Mouse (Mus musculus) heart, adult 2 months (tissue): ENCODE results near the gene Ccdc65. TPM values are rescaled to one million over a fixed set of nuclear protein-coding genes. Genes with fewer than 3 reads are reported as not detected.

Experiments
- DNase-seq, 2 experiments: peaks; one replicate each; pipeline ENCODE4 v3.0.0; 2021
- H3K27ac ChIP-seq: fragments of 200-600 bp; 2 replicates; pipeline ENCODE4 v1.8.1; 2022
- H3K27me3 ChIP-seq: fragments of 200-500 bp; 2 replicates; pipeline ENCODE4 v1.6.1; 2012; ENCODE audit warnings: mild to moderate bottlenecking, low read length, inconsistent platforms, mixed read lengths; ENCODE audit not compliant: control insufficient read depth, insufficient read depth
- H3K36me3 ChIP-seq: fragments of 200-500 bp; 2 replicates; pipeline ENCODE4 v1.6.1; 2012; ENCODE audit warnings: low read length, inconsistent platforms; ENCODE audit not compliant: control insufficient read depth, insufficient read depth
- H3K4me1 ChIP-seq: fragments of 200-500 bp; 2 replicates; pipeline ENCODE4 v1.6.1; 2011; ENCODE audit warnings: low read length; ENCODE audit not compliant: control insufficient read depth, insufficient read depth
- H3K4me3 ChIP-seq: fragments of 200-600 bp; 2 replicates; pipeline ENCODE4 v1.8.1; 2022
- H3K79me2 ChIP-seq: fragments of 200-500 bp; replicated peaks from 2 replicates; pipeline ENCODE4 v1.6.1; 2012; ENCODE audit warnings: mild to moderate bottlenecking, inconsistent platforms, low read length, moderate library complexity, mixed read lengths; ENCODE audit not compliant: control insufficient read depth, insufficient read depth
- H3K9ac ChIP-seq: fragments of 200-500 bp; 2 replicates; pipeline ENCODE4 v1.6.1; 2012; ENCODE audit warnings: low read depth, mild to moderate bottlenecking, control low read depth, inconsistent platforms, low read length, mixed read lengths
- CTCF ChIP-seq: fragments of 200-600 bp; IDR thresholded peaks from 2 replicates; pipeline ENCODE4 v1.8.1; 2022; ENCODE audit warnings: antibody characterized with exemption, mild to moderate bottlenecking, moderate library complexity
- EP300 ChIP-seq: fragments of 200-500 bp; IDR thresholded peaks from 2 replicates; pipeline ENCODE4 v1.6.1; 2011; ENCODE audit warnings: low read depth, low read length, control low read depth; ENCODE audit not compliant: insufficient read depth
- POLR2A ChIP-seq: fragments of 200-500 bp; IDR thresholded peaks from 2 replicates; pipeline ENCODE4 v1.6.1; 2011; ENCODE audit warnings: mild to moderate bottlenecking, low read depth, low read length, control low read depth; ENCODE audit not compliant: insufficient read depth
- WGBS: fragments of 180-500 bp; shearing (Covaris S2); methylation state at CpG from one replicate; pipeline ENCODE4 v1.1.7; 2018; 5-methylcytosine and 5-hydroxymethylcytosine counted together
- intact Hi-C: fragments of 180-260 bp; cut with DNase I; formaldehyde crosslinking; loops from one replicate; pipeline ENCODE4 v1.15.1; 2025
- polyA plus RNA-seq: library from polyadenylated mRNA; depleted of rRNA; stranded (reverse); fragments of >200 nt; gene quantifications from 2 replicates; pipeline ENCODE4 v1.2.3, GENCODE M21; 2012
- total RNA-seq, 2 experiments: library from RNA; stranded (reverse); gene quantifications; 2 replicates each; pipeline ENCODE4 v1.2.3; 2021

Gene Ccdc65
- total and polyA plus RNA-seq, 3 experiments, result 0.11 to 0.37 (median 0.16) TPM

DNA sequence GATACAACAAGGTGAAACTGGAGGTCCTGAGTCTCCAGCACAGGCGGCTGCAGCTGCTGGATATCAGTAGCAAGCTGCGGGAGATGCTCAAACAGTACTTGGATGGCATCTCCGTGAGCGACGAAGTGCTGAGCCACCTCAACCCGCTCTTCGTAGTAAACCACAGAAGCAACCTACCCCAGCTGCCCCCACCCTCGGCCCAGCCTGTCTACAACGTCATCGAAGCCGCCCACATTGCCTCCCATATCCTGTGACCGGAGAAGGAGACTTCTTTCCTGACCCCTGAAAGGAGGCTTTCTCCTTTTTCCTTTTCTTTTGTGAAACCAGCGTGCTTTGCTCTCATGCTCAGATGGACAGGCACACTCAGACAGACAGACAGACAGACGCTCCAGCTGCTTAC, 14.8 kb downstream of the Ccdc65 start:
- no peaks in the 10 kb centered on the region for H3K36me3 ChIP-seq
- intact Hi-C loops, result no loop called here
- H3K27ac ChIP-seq, result no peak overlapping the region
- WGBS, result 39% methylated on average over 14 of the region's 14 CpGs
- DNase-seq, result peak in 1 of 2 experiments; percentile 32
- no peaks in the 10 kb centered on the region; the same call in 1 of the 2 replicates for H3K27me3 ChIP-seq
- H3K4me3 ChIP-seq, result no peak overlapping the region
- no peaks in the 10 kb centered on the region for H3K79me2 ChIP-seq
- TF ChIP-seq POLR2A (no peak), EP300 (no peak), CTCF (no peak)
- H3K4me1 ChIP-seq, result no peaks in the 10 kb centered on the region
- H3K9ac ChIP-seq, result peak overlapping the region; percentile 40

DNA sequence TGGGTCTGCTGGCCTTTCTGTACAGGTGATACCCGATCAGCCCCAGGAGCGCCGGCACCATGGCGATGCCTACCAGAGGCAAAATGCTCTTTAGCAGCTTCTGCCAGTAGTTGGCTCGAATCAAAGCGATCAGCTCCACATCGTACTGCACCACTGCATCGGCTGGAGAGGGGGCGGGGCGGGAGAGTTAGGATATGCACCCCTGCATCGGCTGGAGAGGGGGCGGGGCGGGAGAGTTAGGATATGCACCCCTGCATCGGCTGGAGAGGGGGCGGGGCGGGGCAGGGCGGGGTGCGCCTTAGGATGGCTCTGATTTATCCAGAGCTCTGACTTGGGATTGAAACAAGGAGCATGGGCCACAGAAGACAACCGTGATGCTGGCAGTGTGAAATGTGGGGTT, 16.4 kb downstream of the Ccdc65 start:
- Histone ChIP-seq H3K79me2 (no peaks in the 10 kb centered on the region), H3K4me1 (peaks cover 4% of the 10 kb centered on the region), H3K36me3 (no peaks in the 10 kb centered on the region), H3K27me3 (no peaks in the 10 kb centered on the region; the same call in 1 of the 2 replicates), H3K4me3 (no peak overlapping the region), H3K9ac (no peak overlapping the region), H3K27ac (no peak overlapping the region)
- WGBS, result 54% methylated on average over 19 of the region's 19 CpGs
- no peak for DNase-seq
- intact Hi-C loops, result no loop called here
- TF ChIP-seq EP300, result no peak
- no peak for TF ChIP-seq CTCF
- no peak for TF ChIP-seq POLR2A

DNA sequence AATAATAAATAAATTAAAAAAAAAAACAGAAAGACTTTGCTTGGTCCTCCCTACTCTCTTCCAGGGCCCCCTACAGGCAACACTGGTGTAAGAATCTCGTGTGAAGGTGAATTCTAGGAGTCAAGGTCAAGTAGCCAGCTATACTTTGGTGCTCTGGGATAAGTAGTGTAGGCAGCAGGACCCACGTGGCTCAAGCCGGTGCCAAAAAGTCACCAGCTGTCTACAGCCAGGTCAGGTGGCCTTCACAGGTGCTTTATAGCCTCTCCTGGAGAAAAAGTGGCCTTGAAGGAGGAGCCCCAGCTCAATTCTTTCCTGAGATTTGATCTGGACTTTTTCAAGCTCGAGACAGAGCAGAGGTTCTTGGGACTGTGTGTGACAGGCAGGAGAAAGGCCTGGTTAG, 18.1 kb downstream of the Ccdc65 start:
- intact Hi-C loops, result no loop called here
- H3K36me3 ChIP-seq, result no peaks in the 10 kb centered on the region
- no peak overlapping the region for H3K9ac ChIP-seq
- no peaks in the 10 kb centered on the region; the same call in 1 of the 2 replicates for H3K27me3 ChIP-seq
- H3K79me2 ChIP-seq, result no peaks in the 10 kb centered on the region
- peaks cover 4% of the 10 kb centered on the region for H3K4me1 ChIP-seq
- H3K4me3 ChIP-seq, result no peak overlapping the region
- TF ChIP-seq EP300, result no peak
- TF ChIP-seq CTCF, result no peak
- TF ChIP-seq POLR2A, result no peak
- WGBS, result 90% methylated on average over 4 of the region's 4 CpGs
- no peak for DNase-seq
- H3K27ac ChIP-seq, result no peak overlapping the region

DNA sequence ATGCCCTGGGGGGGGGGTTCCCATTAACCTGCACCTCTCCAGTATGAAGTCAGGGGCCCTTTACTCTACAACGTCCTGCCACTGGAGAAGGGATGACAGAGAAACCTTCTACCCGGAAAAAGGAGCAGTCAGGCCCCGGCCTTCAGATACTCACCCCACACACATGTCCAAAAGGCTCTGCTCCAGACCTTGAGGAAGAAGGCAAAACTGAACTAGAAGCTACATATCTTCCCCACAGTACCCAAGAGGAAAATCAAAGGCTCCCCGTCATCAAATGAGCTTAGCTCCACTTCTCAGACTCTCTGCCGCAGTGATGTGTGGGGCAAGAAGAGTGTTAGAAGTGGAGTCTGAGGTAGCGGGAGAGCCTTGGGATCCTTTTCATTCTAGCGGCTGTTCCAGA, 18.7 kb downstream of the Ccdc65 start:
- Histone ChIP-seq H3K36me3 (no peaks in the 10 kb centered on the region), H3K9ac (no peak overlapping the region), H3K4me1 (peaks cover 4% of the 10 kb centered on the region), H3K27me3 (no peaks in the 10 kb centered on the region; the same call in 1 of the 2 replicates), H3K79me2 (no peaks in the 10 kb centered on the region), H3K27ac (no peak overlapping the region), H3K4me3 (no peak overlapping the region)
- WGBS, result 65% methylated on average over 7 of the region's 7 CpGs
- DNase-seq, result no peak
- no peak for TF ChIP-seq EP300
- no peak for TF ChIP-seq CTCF
- TF ChIP-seq POLR2A, result no peak
- intact Hi-C loops, result no loop called here

DNA sequence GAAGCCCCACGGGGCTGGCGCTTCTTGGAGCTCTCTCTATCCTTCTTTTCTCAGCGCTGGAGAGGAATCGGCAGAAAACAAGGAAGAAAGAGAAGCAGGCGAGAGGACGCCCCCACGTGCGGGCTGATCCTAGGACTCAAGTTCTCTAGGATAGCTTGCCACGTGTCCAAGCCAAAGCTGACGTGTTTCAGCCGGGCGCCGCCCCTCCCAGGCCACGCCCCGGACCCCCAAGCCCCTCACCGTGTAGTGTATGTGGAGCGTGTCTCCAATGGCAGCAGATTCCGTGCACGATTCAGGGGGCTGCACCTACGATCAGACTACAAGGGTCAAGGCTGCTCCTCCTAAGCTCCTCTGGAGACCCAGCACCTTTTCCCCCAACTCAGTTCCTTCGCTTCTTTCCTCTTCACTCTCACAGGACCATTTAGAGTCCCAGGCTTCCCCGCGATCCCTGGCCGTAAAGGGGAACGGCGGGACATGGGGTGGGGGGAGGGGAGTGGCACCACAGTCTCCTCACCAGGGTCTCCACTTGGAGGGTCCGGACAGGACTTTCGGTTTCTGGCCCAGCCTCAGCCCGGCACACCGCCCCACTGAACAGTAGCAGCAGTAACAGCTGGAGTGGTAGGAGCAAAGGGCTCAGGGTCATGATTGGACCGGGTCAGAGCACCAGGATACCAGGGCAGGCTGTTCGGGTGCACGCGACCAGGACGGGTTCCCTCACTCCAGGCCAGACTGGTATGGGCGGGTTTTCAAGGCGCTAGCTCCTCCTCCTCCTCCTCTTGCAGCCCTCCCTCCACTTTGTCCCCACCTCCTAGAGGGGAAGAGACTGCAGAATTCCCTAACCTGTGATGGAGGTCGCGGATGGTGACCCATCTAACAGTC, 19.7 kb downstream of the Ccdc65 start, which contains the start of gene Fkbp11:
Fkbp11 (minus strand) TSS at position 756 of the 879 bp plus-strand sequence.
- Histone ChIP-seq H3K79me2 (no peaks in the 10 kb centered on the region), H3K9ac (peak within 1 kb of the TSS; percentile 73), H3K4me3 (peak within 1 kb of the TSS; percentile 68), H3K36me3 (no peaks in the 10 kb centered on the region), H3K27me3 (no peaks in the 10 kb centered on the region; the same call in 1 of the 2 replicates), H3K4me1 (peaks cover 4% of the 10 kb centered on the region), H3K27ac (peak within 1 kb of the TSS; percentile 23)
- TF ChIP-seq EP300 (no peak), POLR2A (peak; percentile 38; the same call in 1 of the 2 replicates)
- intact Hi-C loops, result no loop called here
- WGBS, result under 1% methylated on average over 39 of the region's 39 CpGs
- DNase-seq, result peak; percentile 70 to 71

DNA sequence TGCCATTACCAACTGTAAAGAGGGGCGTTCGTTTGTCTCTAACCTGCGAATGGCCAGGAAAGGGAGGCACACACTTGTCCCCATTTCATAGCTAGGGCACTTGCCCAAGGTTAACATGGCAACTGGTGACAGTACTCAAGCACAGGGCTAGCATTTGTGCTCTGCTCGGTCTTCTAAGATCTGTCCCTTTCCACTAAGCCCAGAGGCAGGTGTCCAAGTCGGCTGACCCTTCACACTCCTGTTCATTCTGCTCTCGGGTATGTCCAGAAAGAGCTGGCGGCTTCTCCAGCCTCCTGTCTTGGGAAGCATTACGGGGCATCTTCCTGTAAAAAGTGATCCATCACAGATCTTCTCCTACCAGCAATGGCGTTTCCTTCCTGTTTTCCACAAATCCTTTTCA, 20.4 kb downstream of the Ccdc65 start:
- WGBS, result 26% methylated on average over 9 of the region's 9 CpGs
- Histone ChIP-seq H3K9ac (no peak overlapping the region), H3K27ac (no peak overlapping the region), H3K27me3 (no peaks in the 10 kb centered on the region; the same call in 1 of the 2 replicates), H3K79me2 (no peaks in the 10 kb centered on the region), H3K36me3 (no peaks in the 10 kb centered on the region), H3K4me1 (peaks cover 4% of the 10 kb centered on the region), H3K4me3 (peak overlapping the region; percentile 68)
- intact Hi-C loops, result no loop called here
- no peak for DNase-seq
- TF ChIP-seq POLR2A (0 out of 2 replicates have a peak, but pooled peaks have one; percentile 3), EP300 (no peak)
